Mouse (Mus musculus) kidney, adult 2 months (tissue): ENCODE results near the gene Slit3.

Experiments used
- CTCF ChIP-seq: fragments of 200-500 bp; conservative IDR thresholded peaks from 2 replicates; pipeline ENCODE4 v1.5.1; 2011; ENCODE audit warnings: low read depth, mild to moderate bottlenecking, control low read depth, low read length, moderate library complexity, mixed read lengths; ENCODE audit not compliant: insufficient read depth, insufficient read length
- POLR2A ChIP-seq: fragments of 200-500 bp; IDR thresholded peaks from one replicate; pipeline ENCODE4 v1.6.1; 2011; ENCODE audit warnings: low read depth, low read length, control low read depth

GRCm38 (mm10) chr11:35669536-35669935 lies 548.5 kb downstream of the Slit3 start:
- TF ChIP-seq CTCF, result no peak
- TF ChIP-seq POLR2A, result no peak
